Mouse (Mus musculus) T-cell, adult 2 months (primary cell): ENCODE measurements around the gene Nop10.

ENCODE experiments used
- DNase-seq: peaks from one replicate; pipeline ENCODE4 v3.0.0; 2022; ENCODE audit warnings: low spot score

The Nop10 gene

GRCm38 (mm10) chr2:112261748-112262653 is at the start of gene Nop10:
TSS of gene Nop10 (plus strand) at chr2:112261926.
- DNase-seq: peak; percentile 78

- no peak for DNase-seq
These were observed 45.7 kb upstream of the Nop10 start for GRCm38 (mm10) chr2:112215977-112216376.

- DNase-seq: no peak
These were observed 44.1 kb upstream of the Nop10 start for GRCm38 (mm10) chr2:112217614-112218013.

GRCm38 (mm10) chr2:112220880-112221279 is 40.8 kb upstream of the Nop10 start:
- DNase-seq: no peak

GRCm38 (mm10) chr2:112222607-112223006 is 39.1 kb upstream of the Nop10 start:
- no peak for DNase-seq

GRCm38 (mm10) chr2:112224356-112224755 is 37.4 kb upstream of the Nop10 start:
- no peak for DNase-seq

GRCm38 (mm10) chr2:112232623-112233022 is 29.1 kb upstream of the Nop10 start:
- DNase-seq: no peak

GRCm38 (mm10) chr2:112236620-112237019 is 25.1 kb upstream of the Nop10 start:
- no peak for DNase-seq

GRCm38 (mm10) chr2:112238006-112238405 is 23.7 kb upstream of the Nop10 start:
- DNase-seq: no peak

- peak; percentile 79 for DNase-seq
These were observed 22.4 kb upstream of the Nop10 start, which contains the start of gene Lpcat4 for GRCm38 (mm10) chr2:112239212-112239934. TSS of gene Lpcat4 (plus strand) at chr2:112239468.

GRCm38 (mm10) chr2:112239935-112240721 is 21.6 kb upstream of the Nop10 start:
- DNase-seq: peak; percentile 48

- no peak for DNase-seq
These were observed 19.9 kb upstream of the Nop10 start for GRCm38 (mm10) chr2:112241787-112242186.

GRCm38 (mm10) chr2:112245307-112245706 is 16.4 kb upstream of the Nop10 start:
- no peak for DNase-seq

- no peak for DNase-seq
These were observed 15.5 kb upstream of the Nop10 start for GRCm38 (mm10) chr2:112246193-112246592.

GRCm38 (mm10) chr2:112247323-112247722 is 14.4 kb upstream of the Nop10 start:
- DNase-seq: no peak

GRCm38 (mm10) chr2:112249780-112250453 is 11.8 kb upstream of the Nop10 start:
- no peak for DNase-seq

- no peak for DNase-seq
These were observed 6.8 kb upstream of the Nop10 start for GRCm38 (mm10) chr2:112254675-112255515.

GRCm38 (mm10) chr2:112259241-112259962 is 2.3 kb upstream of the Nop10 start, which contains the start of gene Nutm1:
TSS of gene Nutm1 (minus strand) at chr2:112259291.
- no peak for DNase-seq

- DNase-seq: no peak
These were observed 1.1 kb downstream of the Nop10 start for GRCm38 (mm10) chr2:112262779-112263295.

- DNase-seq: no peak
These were observed 2.6 kb downstream of the Nop10 start for GRCm38 (mm10) chr2:112264364-112264763.
